Mouse (Mus musculus) left cerebral cortex, postnatal 25 days (tissue): Measurements from ENCODE around the gene Fbxw24. TPM values are rescaled to one million over a fixed set of nuclear protein-coding genes. Genes with fewer than 3 reads are reported as not detected.
A peak's percentile ranks its signal among the peaks of the same experiment; 100 is the strongest.
"Not testable (repeated sequence)": the region's sequence is repeated elsewhere in the genome, so short reads cannot be mapped to it uniquely, and the experiment has no call there.

ENCODE experiments used
- DNase-seq, 2 experiments: peaks; one replicate each; pipeline ENCODE4 v3.0.0; 2022; ENCODE audit warnings: low spot score in 2 of 2, mixed read lengths in 1 of 2
- intact Hi-C: fragments of 180-260 bp; cut with DNase I; formaldehyde crosslinking; loops from one replicate; pipeline ENCODE4 v1.15.1; 2025
- total RNA-seq, 2 experiments: library from RNA; stranded (reverse); gene quantifications; 2 replicates each; pipeline ENCODE4 v1.2.3; 2021

Fbxw24 gene
- not detected for total RNA-seq

GRCm38 (mm10) chr9:109625957-109626356, at the start of gene Fbxw24:
Gene Fbxw24, minus strand, starts transcription at chr9:109626057.
- DNase-seq, intact Hi-C loops: not testable (repeated sequence)

GRCm38 (mm10) chr9:109664552-109664951, 38.7 kb upstream of the Fbxw24 start, which contains the start of gene Fbxw25:
Gene Fbxw25, minus strand, starts transcription at chr9:109664652.
- intact Hi-C loops, DNase-seq: not testable (repeated sequence)

GRCm38 (mm10) chr9:109606837-109607236, 19.0 kb downstream of the Fbxw24 start:
- peak; percentile 2 to 14 for DNase-seq
- intact Hi-C loops: not testable (repeated sequence)

GRCm38 (mm10) chr9:109602128-109602527, 23.7 kb downstream of the Fbxw24 start:
- DNase-seq, intact Hi-C loops: not testable (repeated sequence)

- intact Hi-C loops: no loop called here
Measured at GRCm38 (mm10) chr9:109597226-109597625, 28.6 kb downstream of the Fbxw24 start.

GRCm38 (mm10) chr9:109594866-109595265, 31.0 kb downstream of the Fbxw24 start:
- intact Hi-C loops: no loop called here
- no peak for DNase-seq

More at GRCm38 (mm10) chr9:109597226-109597625, 28.6 kb downstream of the Fbxw24 start:
- no peak for DNase-seq

- DNase-seq, intact Hi-C loops: not testable (repeated sequence)
Measured at GRCm38 (mm10) chr9:109568162-109568561, 57.7 kb downstream of the Fbxw24 start, which contains the start of gene Fbxw15. Gene Fbxw15, minus strand, starts transcription at chr9:109568262.

GRCm38 (mm10) chr9:109565546-109565945, 60.3 kb downstream of the Fbxw24 start:
- intact Hi-C loops: no loop called here
- DNase-seq: no peak

- DNase-seq, intact Hi-C loops: not testable (repeated sequence)
Measured at GRCm38 (mm10) chr9:109562106-109562505, 63.8 kb downstream of the Fbxw24 start.

GRCm38 (mm10) chr9:109552483-109552882, 73.4 kb downstream of the Fbxw24 start:
- peak in 1 of 2 experiments; percentile 7 for DNase-seq
- intact Hi-C loops: no loop called here

Other genes starting within 250 kb of the Fbxw24 start
- not detected for gene Fbxw22, start 221.8 kb downstream of the Fbxw24 start, total RNA-seq
- not detected for gene Fbxw16, start 176.9 kb downstream of the Fbxw24 start, total RNA-seq
- gene Fbxw19, start 130.2 kb downstream of the Fbxw24 start, total RNA-seq: not detected
- not detected for gene Fbxw15, start 57.8 kb downstream of the Fbxw24 start, total RNA-seq
- not detected for gene Fbxw25, start 38.6 kb upstream of the Fbxw24 start, total RNA-seq
- not detected for gene Fbxw18, start 76.6 kb upstream of the Fbxw24 start, total RNA-seq
- not detected for gene Fbxw26, start 120.0 kb upstream of the Fbxw24 start, total RNA-seq
- not detected for gene Fbxw27, start 164.6 kb upstream of the Fbxw24 start, total RNA-seq
- gene Spink8, start 186.2 kb upstream of the Fbxw24 start, total RNA-seq: 1 to 10 TPM; 1.8 to 2.8 TPM
- 1 to 10 TPM; 7.3 to 7.7 TPM for gene Nme6, start 206.7 kb upstream of the Fbxw24 start, total RNA-seq
- gene Camp, start 223.6 kb upstream of the Fbxw24 start, total RNA-seq: not detected
- gene Cdc25a, start 249.5 kb upstream of the Fbxw24 start, total RNA-seq: 1 to 10 TPM; 3.9 to 4.0 TPM